ENCODE assay signal across 11 mouse cellular contexts in genomic region chr9:102477767-102478450, GRCm38 (mm10). TPM values are rescaled to one million over a fixed set of nuclear protein-coding genes. Genes with fewer than 3 reads are reported as not detected.
DNase-seq lines count a peak whose midpoint lies in the region; ATAC-seq and TF ChIP-seq lines count a peak whose summit lies in the region.
"Had no signal": no experiment of that assay in that cellular context is flagged by ENCODE, and none has a peak within 500 bp of the region (broad histone marks: within the 10 kb centered on the region; RNA-seq: fewer than 3 reads in every experiment).

No protein-coding gene starts in this region.

- ATAC-seq in midbrain, postnatal 0 days (ENCODE audit: low FRiP score): no peak
- ATAC-seq in midbrain, embryonic 15.5 days (replicated peaks): no peak

- H3K4me1 ChIP-seq in midbrain, postnatal 0 days (ENCODE audit: insufficient read depth, low read length): no peaks in the 10 kb centered on the region
- no peaks in the 10 kb centered on the region for H3K4me1 ChIP-seq in midbrain, embryonic 15.5 days
- H3K4me1 ChIP-seq: embryonic facial prominence, embryonic 12.5 days; lung, embryonic 15.5 days; stomach, embryonic 15.5 days had no signal

- no peak overlapping the region for H3K4me2 ChIP-seq in midbrain, postnatal 0 days (ENCODE audit: low read depth, low read length, poor library complexity, severe bottlenecking)
- H3K4me2 ChIP-seq in midbrain, embryonic 15.5 days: no peak overlapping the region
- H3K4me2 ChIP-seq: embryonic facial prominence, embryonic 12.5 days; lung, embryonic 15.5 days; stomach, embryonic 15.5 days had no signal

- H3K36me3 ChIP-seq in midbrain, postnatal 0 days (ENCODE audit: insufficient read depth, low read length): no peaks in the 10 kb centered on the region
- no peaks in the 10 kb centered on the region for H3K36me3 ChIP-seq in midbrain, embryonic 15.5 days (replicated peaks)
- H3K36me3 ChIP-seq: embryonic facial prominence, embryonic 12.5 days; lung, embryonic 15.5 days; stomach, embryonic 15.5 days had no signal

- no peaks in the 10 kb centered on the region for H3K9me3 ChIP-seq in midbrain, postnatal 0 days (ENCODE audit: low read length)
- no peaks in the 10 kb centered on the region for H3K9me3 ChIP-seq in midbrain, embryonic 15.5 days
- H3K9me3 ChIP-seq: embryonic facial prominence, embryonic 12.5 days; lung, embryonic 15.5 days; stomach, embryonic 15.5 days had no signal

- DNase-seq in cerebellum, postnatal 14 days: peak; percentile 62 to 66
- no peak for DNase-seq in cerebellum, adult 9-10 months
- DNase-seq in midbrain, postnatal 0 days (ENCODE audit: low spot score): peak; percentile 8
- peak; percentile 59 to 76 for DNase-seq in left cerebral cortex, adult 18-20 months (ENCODE audit: low spot score in 2 of 2)
- DNase-seq in right cerebral cortex, postnatal 25 days: peak; percentile 64
- DNase-seq in thymus, adult 18-20 months: no peak
- no peak for DNase-seq in yolk sac, embryonic 10.5 days (ENCODE audit: low spot score)

- no peak for TF ChIP-seq CTCF in midbrain, postnatal 0 days (IDR thresholded peaks at IDR 0.05)

- no peak overlapping the region for H3K4me3 ChIP-seq in midbrain, postnatal 0 days (ENCODE audit: low read depth, low read length)
- no peak overlapping the region for H3K4me3 ChIP-seq in midbrain, embryonic 15.5 days
- H3K4me3 ChIP-seq: embryonic facial prominence, embryonic 12.5 days; lung, embryonic 15.5 days; stomach, embryonic 15.5 days had no signal

- no peak overlapping the region for H3K9ac ChIP-seq in midbrain, postnatal 0 days (replicated peaks; ENCODE audit: low read length, poor library complexity, severe bottlenecking)
- no peak overlapping the region for H3K9ac ChIP-seq in midbrain, embryonic 15.5 days
- H3K9ac ChIP-seq: embryonic facial prominence, embryonic 12.5 days; lung, embryonic 15.5 days; stomach, embryonic 15.5 days had no signal

- no peak overlapping the region for H3K27ac ChIP-seq in midbrain, postnatal 0 days (ENCODE audit: low read depth, low read length)
- H3K27ac ChIP-seq in midbrain, embryonic 15.5 days: no peak overlapping the region
- H3K27ac ChIP-seq: embryonic facial prominence, embryonic 12.5 days; lung, embryonic 15.5 days; stomach, embryonic 15.5 days had no signal

- 81% methylated on average over 6 of the region's 6 CpGs for WGBS in midbrain, postnatal 0 days
- 87% methylated on average over 6 of the region's 6 CpGs for WGBS in midbrain, embryonic 15.5 days

- no peaks in the 10 kb centered on the region for H3K27me3 ChIP-seq in midbrain, postnatal 0 days (ENCODE audit: insufficient read depth, low read length)
- H3K27me3 ChIP-seq in midbrain, embryonic 15.5 days (replicated peaks): no peaks in the 10 kb centered on the region
- H3K27me3 ChIP-seq: embryonic facial prominence, embryonic 12.5 days; lung, embryonic 15.5 days; stomach, embryonic 15.5 days had no signal

RNA-seq across cellular contexts. Expression of gene Ky, which starts 27.6 kb away (rescaled TPM):
- total RNA-seq in midbrain, postnatal 0 days (2014; rRNA removed): 3.7 and 6.5 TPM in 2 replicates
- polyA plus RNA-seq in midbrain, postnatal 0 days (2015; fragmentation: Nextera tagmentation; extraction: Ambion mirVana): 0.99 and 1.7 TPM in 2 replicates
- polyA plus RNA-seq in midbrain, embryonic 15.5 days (2015; fragmentation: Nextera tagmentation; extraction: Ambion mirVana): 0.52 and 0.80 TPM in 2 replicates
- total RNA-seq in left cerebral cortex, adult 18-20 months (2021): 1 to 10 TPM in 1 of 2 experiments, under 1 TPM in 1; 1.00 to 1.8 TPM

Comparison
In these comparisons a context has a peak if more than half of its experiments do, and no peak if none do; other contexts are left out.
1. DNase-seq: peak in cerebellum, postnatal 14 days (2 of 2), midbrain, postnatal 0 days (single experiment), left cerebral cortex, adult 18-20 months (2 of 2) and right cerebral cortex, postnatal 25 days (single experiment); none in cerebellum, adult 9-10 months (single experiment), thymus, adult 18-20 months (0 of 2) and yolk sac, embryonic 10.5 days (single experiment).